Mouse (Mus musculus) midbrain, embryonic 11.5 days (tissue): ENCODE results near the gene Pitpnm2. TPM values are rescaled to one million over a fixed set of nuclear protein-coding genes. Genes with fewer than 3 reads are reported as not detected.

Source experiments
- ATAC-seq: fragments of 200-750 bp; cut with Nextera tagmentation; 2 replicates; pipeline ENCODE4 v1.8.0; 2017; ENCODE audit warnings: moderate TSS enrichment, moderate library complexity; ENCODE audit not compliant: low FRiP score
- DNase-seq: peaks from one replicate; pipeline ENCODE4 v3.0.0; 2015; ENCODE audit warnings: low spot score; ENCODE audit errors: missing footprints
- H3K27ac ChIP-seq: fragments of 300-500 bp; sonication (generic); 2 replicates; pipeline ENCODE4 v1.5.1; 2014; ENCODE audit warnings: low read depth, low read length
- H3K27me3 ChIP-seq: fragments of 300-500 bp; sonication (generic); 2 replicates; pipeline ENCODE4 v1.6.1; 2014; ENCODE audit warnings: mild to moderate bottlenecking, low read length, moderate library complexity, mixed read lengths; ENCODE audit not compliant: control insufficient read depth, insufficient read depth
- H3K36me3 ChIP-seq: fragments of 300-500 bp; sonication (generic); 2 replicates; pipeline ENCODE4 v1.6.1; 2014; ENCODE audit warnings: mild to moderate bottlenecking, low read length, moderate library complexity, mixed read lengths; ENCODE audit not compliant: control insufficient read depth, insufficient read depth
- H3K4me1 ChIP-seq: fragments of 300-500 bp; sonication (generic); 2 replicates; pipeline ENCODE4 v1.6.1; 2014; ENCODE audit warnings: low read length; ENCODE audit not compliant: control insufficient read depth, insufficient read depth
- H3K4me2 ChIP-seq: fragments of 300-500 bp; sonication (generic); 2 replicates; pipeline ENCODE4 v1.6.1; 2014; ENCODE audit warnings: mild to moderate bottlenecking, moderate library complexity
- H3K4me3 ChIP-seq: fragments of 300-500 bp; sonication (generic); 2 replicates; pipeline ENCODE4 v1.5.1; 2014; ENCODE audit warnings: low read depth, low read length
- H3K9ac ChIP-seq: fragments of 300-500 bp; sonication (generic); 2 replicates; pipeline ENCODE4 v1.6.1; 2014; ENCODE audit warnings: low read length
- H3K9me3 ChIP-seq: fragments of 300-500 bp; sonication (generic); 2 replicates; pipeline ENCODE4 v1.6.1; 2016; ENCODE audit warnings: low read length; ENCODE audit not compliant: control insufficient read depth
- WGBS: fragments of 180-500 bp; shearing (Covaris S2); extraction: QIAGEN DNeasy Blood & Tissue Kit; methylation state at CpG from one replicate; pipeline ENCODE4 v1.1.7; 2014; 5-methylcytosine and 5-hydroxymethylcytosine counted together
- polyA plus RNA-seq: library from polyadenylated mRNA; unstranded; fragments of >200 nt; fragmentation: Nextera tagmentation; extraction: Ambion mirVana; gene quantifications from 2 replicates; pipeline ENCODE4 v1.2.1, GENCODE M21; 2014

The Pitpnm2 gene
- polyA plus RNA-seq, 1 experiment from 2014 or later: 4.6 TPM

- no peak overlapping the region for H3K9ac ChIP-seq
- DNase-seq (peak; percentile 81), ATAC-seq (0 out of 2 replicates have a peak, but pooled peaks have one; percentile 27)
- H3K4me3 ChIP-seq: no peak overlapping the region
- H3K9me3 ChIP-seq: no peaks in the 10 kb centered on the region
- no peak overlapping the region for H3K27ac ChIP-seq
- H3K4me1 ChIP-seq: peaks cover 8% of the 10 kb centered on the region
- H3K36me3 ChIP-seq: no peaks in the 10 kb centered on the region; the same call in 1 of the 2 replicates
- H3K27me3 ChIP-seq: no peaks in the 10 kb centered on the region
- 61% methylated on average over 11 of the region's 11 CpGs for WGBS
- no peak overlapping the region for H3K4me2 ChIP-seq
Measured at GRCm38 (mm10) chr5:124269661-124270060, 20.1 kb upstream of the Pitpnm2 start.

GRCm38 (mm10) chr5:124267652-124268051 lies 18.1 kb upstream of the Pitpnm2 start:
- no peak for ATAC-seq
- H3K36me3 ChIP-seq: no peaks in the 10 kb centered on the region; the same call in 1 of the 2 replicates

GRCm38 (mm10) chr5:124266821-124267220 lies 17.3 kb upstream of the Pitpnm2 start:
- Histone ChIP-seq H3K4me2 (no peak overlapping the region), H3K36me3 (no peaks in the 10 kb centered on the region; the same call in 1 of the 2 replicates), H3K9ac (no peak overlapping the region), H3K9me3 (no peaks in the 10 kb centered on the region), H3K27me3 (no peaks in the 10 kb centered on the region), H3K27ac (no peak overlapping the region), H3K4me3 (no peak overlapping the region), H3K4me1 (peaks cover 8% of the 10 kb centered on the region)
- 92% methylated on average over 6 of the region's 6 CpGs for WGBS
- ATAC-seq (no peak), DNase-seq (peak; percentile 33)

More at GRCm38 (mm10) chr5:124267652-124268051, 18.1 kb upstream of the Pitpnm2 start:
- WGBS: 89% methylated on average over 6 of the region's 6 CpGs
- DNase-seq: no peak
- Histone ChIP-seq H3K27me3 (no peaks in the 10 kb centered on the region), H3K27ac (no peak overlapping the region), H3K4me1 (peaks cover 8% of the 10 kb centered on the region), H3K9me3 (no peaks in the 10 kb centered on the region), H3K4me3 (no peak overlapping the region), H3K4me2 (no peak overlapping the region), H3K9ac (no peak overlapping the region)

- Histone ChIP-seq H3K4me1 (no peaks in the 10 kb centered on the region), H3K36me3 (peaks cover 13% of the 10 kb centered on the region), H3K4me2 (no peak overlapping the region), H3K27ac (no peak overlapping the region), H3K4me3 (no peak overlapping the region), H3K9ac (no peak overlapping the region), H3K27me3 (no peaks in the 10 kb centered on the region), H3K9me3 (no peaks in the 10 kb centered on the region)
- DNase-seq (peak; percentile 21), ATAC-seq (no peak)
- WGBS: 84% methylated on average over 4 of the region's 4 CpGs
Measured at GRCm38 (mm10) chr5:124263246-124263645, 13.7 kb upstream of the Pitpnm2 start.

- H3K4me3 ChIP-seq: no peak overlapping the region
- no peak overlapping the region for H3K27ac ChIP-seq
- WGBS: 90% methylated on average over 4 of the region's 4 CpGs
- H3K9ac ChIP-seq: no peak overlapping the region
- no peaks in the 10 kb centered on the region for H3K9me3 ChIP-seq
- no peaks in the 10 kb centered on the region for H3K4me1 ChIP-seq
- peaks cover 13% of the 10 kb centered on the region for H3K36me3 ChIP-seq
- DNase-seq (no peak), ATAC-seq (no peak)
- no peaks in the 10 kb centered on the region for H3K27me3 ChIP-seq
- H3K4me2 ChIP-seq: no peak overlapping the region
Measured at GRCm38 (mm10) chr5:124262090-124262489, 12.5 kb upstream of the Pitpnm2 start.

- H3K36me3 ChIP-seq: peaks cover 16% of the 10 kb centered on the region
- H3K9ac ChIP-seq: no peak overlapping the region
- H3K9me3 ChIP-seq: no peaks in the 10 kb centered on the region
- H3K4me3 ChIP-seq: no peak overlapping the region
- no peaks in the 10 kb centered on the region for H3K4me1 ChIP-seq
- DNase-seq (peak; percentile 49), ATAC-seq (no peak)
- no peak overlapping the region for H3K27ac ChIP-seq
- H3K27me3 ChIP-seq: no peaks in the 10 kb centered on the region
- WGBS: 87% methylated on average over 2 of the region's 2 CpGs
- H3K4me2 ChIP-seq: no peak overlapping the region
Measured at GRCm38 (mm10) chr5:124259133-124259532, 9.6 kb upstream of the Pitpnm2 start.

- no peak for ATAC-seq
- H3K36me3 ChIP-seq: peaks cover 16% of the 10 kb centered on the region
- no peaks in the 10 kb centered on the region for H3K4me1 ChIP-seq
- H3K4me3 ChIP-seq: no peak overlapping the region
- 100% methylated on average over 1 of the region's 1 CpGs for WGBS
- H3K9ac ChIP-seq: no peak overlapping the region
- H3K27me3 ChIP-seq: no peaks in the 10 kb centered on the region
- no peaks in the 10 kb centered on the region for H3K9me3 ChIP-seq
- no peak overlapping the region for H3K4me2 ChIP-seq
- DNase-seq: peak; percentile 51
- no peak overlapping the region for H3K27ac ChIP-seq
Measured at GRCm38 (mm10) chr5:124258026-124258425, 8.5 kb upstream of the Pitpnm2 start.

- WGBS: 99% methylated on average over 7 of the region's 7 CpGs
- Histone ChIP-seq H3K9ac (no peak overlapping the region), H3K27ac (no peak overlapping the region), H3K4me3 (no peak overlapping the region), H3K9me3 (no peaks in the 10 kb centered on the region), H3K4me1 (peaks cover 6% of the 10 kb centered on the region; the same call in 1 of the 2 replicates), H3K27me3 (no peaks in the 10 kb centered on the region), H3K4me2 (no peak overlapping the region), H3K36me3 (peaks cover 14% of the 10 kb centered on the region)
- DNase-seq (peak; percentile 59), ATAC-seq (no peak)
Measured at GRCm38 (mm10) chr5:124255141-124255540, 5.6 kb upstream of the Pitpnm2 start.

GRCm38 (mm10) chr5:124253555-124253954 lies 4.0 kb upstream of the Pitpnm2 start:
- DNase-seq: peak; percentile 67
- no peak for ATAC-seq
- H3K4me1 ChIP-seq: peaks cover 11% of the 10 kb centered on the region; the same call in 1 of the 2 replicates
- H3K9ac ChIP-seq: no peak overlapping the region
- no peak overlapping the region for H3K4me3 ChIP-seq
- H3K27me3 ChIP-seq: no peaks in the 10 kb centered on the region
- WGBS: 85% methylated on average over 8 of the region's 8 CpGs
- no peak overlapping the region for H3K27ac ChIP-seq
- peaks cover 8% of the 10 kb centered on the region for H3K36me3 ChIP-seq
- H3K9me3 ChIP-seq: no peaks in the 10 kb centered on the region
- H3K4me2 ChIP-seq: no peak overlapping the region
